Mouse (Mus musculus) left cerebral cortex, adult 2 months (tissue): ENCODE results near the gene Rbm46. TPM values are rescaled to one million over a fixed set of nuclear protein-coding genes. Genes with fewer than 3 reads are reported as not detected.

Source experiments
- DNase-seq, 2 experiments: peaks; one replicate each; pipeline ENCODE4 v3.0.0; 2021 to 2022; ENCODE audit warnings: low spot score in 2 of 2, mixed read lengths in 1 of 2; ENCODE audit errors: extremely low spot score in 1 of 2
- H3K27ac ChIP-seq: fragments of 200-600 bp; 2 replicates; pipeline ENCODE4 v1.8.1; 2022
- H3K4me3 ChIP-seq: fragments of 200-600 bp; 2 replicates; pipeline ENCODE4 v1.8.1; 2022
- CTCF ChIP-seq: fragments of 200-600 bp; IDR thresholded peaks from 2 replicates; pipeline ENCODE4 v1.8.1; 2022; ENCODE audit warnings: antibody characterized with exemption, mild to moderate bottlenecking, moderate library complexity
- intact Hi-C: fragments of 180-260 bp; cut with DNase I; formaldehyde crosslinking; loops from one replicate; pipeline ENCODE4 v1.15.1; 2025
- long read RNA-seq, 2 experiments: library from polyadenylated mRNA; stranded (forward); transcript quantifications; one replicate each; pipeline ENCODE4 v2.0.0; 2021; ENCODE audit warnings: borderline mapping rate in 2 of 2
- total RNA-seq, 2 experiments: library from RNA; stranded (reverse); gene quantifications; 2 replicates each; pipeline ENCODE4 v1.2.3; 2021

Rbm46 gene
- under 1 TPM; 0.25 to 0.47 TPM for total RNA-seq
- long read RNA-seq, experiment 1: 0 reads
- long read RNA-seq, experiment 2: 0 reads

DNA sequence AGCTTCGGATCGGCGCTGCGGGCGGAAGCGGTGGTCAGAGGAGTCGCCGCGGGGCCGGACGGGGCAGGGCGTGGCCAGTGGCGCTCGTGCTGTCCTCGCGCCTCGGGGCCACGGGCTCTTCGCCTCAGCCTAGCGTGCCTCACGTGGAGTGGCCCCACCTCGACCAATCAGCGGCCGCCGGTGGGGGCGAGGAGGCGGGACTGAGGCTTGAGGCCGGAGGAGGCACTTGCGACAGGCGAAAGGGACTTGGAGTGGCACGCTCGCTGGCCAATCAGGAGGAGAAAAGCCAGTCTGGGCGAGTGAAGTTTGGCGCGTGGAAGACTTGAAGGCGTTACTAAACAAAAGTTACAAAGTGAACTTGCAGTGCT, at the start of gene Rbm46:
Rbm46 (minus strand) TSS at position 112 of the 368 bp plus-strand sequence.
- peak within 1 kb of the TSS; percentile 36 for H3K4me3 ChIP-seq
- intact Hi-C loops: loop anchor here (5.0 kb wide), 1 partner anchor 111 kb away; no protein-coding TSS in a partner anchor
- peak; percentile 59 to 65 for DNase-seq
- no peak for TF ChIP-seq CTCF
- H3K27ac ChIP-seq: no peak within 1 kb of the TSS

DNA sequence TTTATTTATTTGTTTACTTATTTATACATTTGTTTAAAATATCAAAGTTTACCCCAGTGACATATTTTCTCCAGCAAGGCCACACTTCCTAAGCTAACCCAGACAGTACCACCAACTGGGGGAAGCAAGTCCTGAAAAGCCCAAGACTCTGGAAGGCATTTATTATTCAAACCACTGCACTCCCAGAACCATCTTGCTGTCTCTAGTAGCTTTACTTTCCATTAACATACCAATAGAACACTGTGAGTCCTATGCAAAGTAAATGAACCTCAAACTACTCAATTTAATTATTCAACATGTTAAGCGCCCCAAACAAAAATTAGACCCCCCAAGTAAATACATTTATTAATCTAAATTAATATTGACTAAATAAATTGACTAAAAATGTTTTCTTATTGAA, 39.3 kb upstream of the Rbm46 start:
- TF ChIP-seq CTCF: no peak
- no peak overlapping the region for H3K4me3 ChIP-seq
- H3K27ac ChIP-seq: no peak overlapping the region
- no peak for DNase-seq
- intact Hi-C loops: no loop called here

DNA sequence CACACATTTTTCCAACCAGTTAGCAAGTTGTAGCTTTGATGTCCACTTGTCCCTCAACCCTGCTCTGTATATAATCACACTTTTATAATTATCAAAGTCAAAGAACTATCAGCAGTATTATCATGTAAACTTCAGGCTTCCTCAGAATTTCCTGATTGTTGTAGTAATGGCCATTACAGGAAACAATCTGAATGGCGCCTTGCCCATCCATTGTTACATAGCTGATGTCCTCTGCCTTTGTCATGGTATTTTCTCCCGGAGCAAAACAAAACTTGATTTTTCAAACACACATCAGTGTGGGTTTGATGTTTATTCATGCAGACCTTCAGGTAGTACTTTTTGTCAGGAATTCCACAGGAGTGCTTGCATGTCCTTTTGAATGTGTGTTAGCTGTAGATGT, 32.4 kb upstream of the Rbm46 start:
- no peak overlapping the region for H3K27ac ChIP-seq
- intact Hi-C loops: no loop called here
- no peak for TF ChIP-seq CTCF

DNA sequence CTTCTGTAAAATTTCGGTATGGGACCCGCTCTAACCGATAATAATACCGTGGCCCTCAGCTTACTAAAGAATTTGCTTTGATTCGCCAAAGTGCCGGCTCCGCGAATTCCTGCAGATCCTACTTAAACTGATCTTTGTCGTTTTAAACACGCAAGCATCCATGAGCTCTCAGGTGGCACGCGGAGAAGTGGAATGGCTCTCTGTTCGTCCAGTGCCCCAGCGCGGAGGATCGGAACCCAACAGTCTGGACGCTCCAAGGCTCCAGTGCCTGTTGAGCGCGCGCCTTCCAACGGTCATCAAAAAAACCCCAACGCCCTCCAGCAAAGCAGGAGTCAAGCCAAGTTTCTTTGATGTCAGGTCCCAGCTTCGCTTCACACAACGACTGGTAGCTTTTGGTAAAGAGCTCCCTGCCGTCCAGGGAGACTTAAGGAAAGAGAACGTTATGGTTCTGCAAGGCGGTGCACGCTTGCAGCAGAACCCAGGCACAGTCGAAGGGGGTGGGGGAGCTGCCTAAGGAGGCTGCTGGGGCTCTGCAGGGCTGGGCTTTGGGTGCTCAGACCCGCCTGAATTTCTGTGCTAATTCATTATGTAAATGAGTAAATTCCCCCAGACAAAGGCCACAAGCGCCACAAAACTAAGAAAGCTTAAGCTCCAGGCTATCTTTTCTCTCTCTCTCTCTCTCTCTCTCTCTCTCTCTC, 28.1 kb upstream of the Rbm46 start:
- peak overlapping the region; percentile 33 for H3K4me3 ChIP-seq
- no peak for TF ChIP-seq CTCF
- no peak overlapping the region for H3K27ac ChIP-seq
- DNase-seq: no peak
- intact Hi-C loops: no loop called here

More for the DNA sequence above, 32.4 kb upstream of the Rbm46 start:
- no peak for DNase-seq
- H3K4me3 ChIP-seq: no peak overlapping the region

DNA sequence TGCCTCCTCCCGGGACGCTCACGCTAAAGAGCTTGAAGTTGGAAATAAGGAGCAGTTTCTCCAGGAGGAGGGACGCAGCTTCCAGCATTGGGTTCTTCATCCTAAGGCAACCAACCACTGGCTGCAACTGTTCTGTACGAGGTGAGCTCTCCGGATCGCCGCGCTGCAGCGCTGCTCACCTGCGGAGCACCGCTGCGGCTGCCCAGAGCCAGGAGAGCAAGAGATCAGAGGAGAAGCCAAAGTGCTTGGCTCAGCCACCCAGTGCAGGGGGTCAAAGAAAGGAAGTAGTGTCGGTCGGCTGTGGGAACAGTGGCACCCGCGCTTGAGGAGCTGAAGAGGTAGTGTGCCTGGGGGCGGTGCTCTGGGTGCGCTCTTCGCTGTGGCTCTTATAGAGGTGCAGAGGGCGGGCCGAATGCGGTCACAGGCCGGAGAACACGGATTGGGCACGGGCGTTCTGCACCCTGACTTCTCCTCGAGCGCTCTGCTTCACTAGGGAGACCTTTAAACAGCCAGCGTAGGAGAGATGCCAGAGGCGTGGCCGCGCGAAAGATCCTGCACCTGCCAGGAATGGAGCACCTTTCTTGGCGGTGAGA, 27.4 kb upstream of the Rbm46 start, which contains the start of gene Lrat:
Lrat (minus strand) TSS at position 361 of the 593 bp plus-strand sequence.
- no peak for TF ChIP-seq CTCF
- peak; percentile 8 to 10 for DNase-seq
- Histone ChIP-seq H3K27ac (no peak within 1 kb of the TSS), H3K4me3 (peak within 1 kb of the TSS; percentile 33)
- intact Hi-C loops: no loop called here

DNA sequence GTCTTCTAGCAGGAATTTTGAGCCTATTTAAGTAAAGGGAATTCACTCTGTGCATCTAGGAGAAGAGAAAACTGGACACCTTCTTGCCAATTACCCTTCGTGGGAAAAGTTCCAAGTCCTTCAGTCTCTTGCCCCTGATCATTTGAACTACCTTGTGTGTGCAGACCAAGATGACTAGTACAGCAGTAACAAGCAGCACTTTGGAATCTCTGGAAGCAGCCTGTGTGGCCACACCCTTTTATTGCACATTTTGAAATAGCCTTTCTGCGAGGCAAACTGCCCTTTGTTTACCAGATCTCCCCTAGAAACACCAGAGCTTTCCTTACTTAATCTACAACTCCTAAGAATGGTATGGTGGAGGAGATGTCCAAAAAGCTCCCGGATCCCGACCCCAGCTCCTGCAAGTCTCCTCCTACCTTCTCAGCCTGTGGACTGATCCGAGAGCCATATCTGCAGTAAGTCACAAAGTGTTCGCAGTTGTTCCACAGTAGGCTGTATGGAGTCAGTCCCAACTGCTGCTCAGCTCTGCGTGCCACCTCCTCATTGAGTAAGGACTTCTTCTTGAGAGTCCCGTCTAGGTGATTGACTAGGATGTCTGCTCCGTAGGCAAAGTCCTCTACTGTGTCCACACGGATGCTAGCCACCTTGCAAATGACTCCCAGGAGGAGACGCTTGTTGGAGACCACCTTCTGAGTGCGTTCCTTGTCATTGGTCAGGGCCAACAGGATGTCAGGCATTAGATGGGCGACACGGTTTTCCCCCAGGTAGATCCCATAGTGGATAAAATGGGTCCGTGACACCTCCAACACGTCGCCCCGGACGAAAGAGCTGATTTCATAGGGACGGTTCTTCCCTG, 26.7 kb upstream of the Rbm46 start:
- DNase-seq: no peak
- no peak overlapping the region for H3K27ac ChIP-seq
- TF ChIP-seq CTCF: no peak
- peak overlapping the region; percentile 33; the same call in 1 of the 2 replicates for H3K4me3 ChIP-seq
- intact Hi-C loops: no loop called here

DNA sequence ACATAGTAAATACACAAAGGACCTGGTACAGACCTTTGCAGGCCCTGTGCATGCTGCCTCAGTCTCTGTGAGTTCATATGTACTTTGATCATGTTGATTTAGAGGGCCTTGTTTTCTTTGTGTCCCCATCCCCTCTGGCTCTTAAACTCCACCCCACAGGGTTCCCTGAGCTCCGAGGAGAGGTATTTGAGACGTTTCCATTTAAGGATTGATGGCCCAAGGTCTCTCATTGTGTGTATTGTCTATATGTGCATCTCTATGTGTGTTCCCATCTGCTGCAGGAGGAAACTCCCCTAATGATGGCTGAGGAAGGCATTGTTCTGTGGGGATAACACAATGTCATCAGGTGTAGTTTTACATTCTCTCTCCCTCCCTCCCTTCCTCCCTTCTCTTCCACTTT, 12.6 kb upstream of the Rbm46 start:
- no peak overlapping the region for H3K4me3 ChIP-seq
- TF ChIP-seq CTCF: no peak
- DNase-seq: no peak
- no peak overlapping the region for H3K27ac ChIP-seq
- intact Hi-C loops: no loop called here

DNA sequence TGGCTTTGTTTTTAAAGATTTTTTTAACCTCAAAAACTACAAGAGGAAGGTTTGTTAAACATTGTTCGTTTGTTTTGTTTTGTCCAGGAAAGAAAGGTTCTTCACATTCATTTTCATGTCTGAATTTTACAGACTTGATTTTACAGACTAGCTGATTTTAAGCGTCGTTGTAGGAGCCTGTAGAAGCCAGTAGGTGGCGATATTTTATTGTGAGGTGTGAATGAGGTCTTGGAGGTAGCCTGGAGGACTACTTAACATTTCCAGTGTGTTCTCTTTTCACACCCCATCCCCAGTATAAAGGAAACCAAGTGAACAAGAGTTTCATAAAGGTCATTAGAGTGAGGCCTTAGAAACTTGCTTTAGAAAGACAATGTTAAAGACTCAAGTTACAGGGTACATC, 975 bp upstream of the Rbm46 start:
- H3K4me3 ChIP-seq: no peak overlapping the region
- no peak overlapping the region for H3K27ac ChIP-seq
- DNase-seq: peak in 1 of 2 experiments; percentile 14
- intact Hi-C loops: loop anchor here (5.0 kb wide), 1 partner anchor 110 kb away; no protein-coding TSS in a partner anchor
- TF ChIP-seq CTCF: peak; percentile 80

DNA sequence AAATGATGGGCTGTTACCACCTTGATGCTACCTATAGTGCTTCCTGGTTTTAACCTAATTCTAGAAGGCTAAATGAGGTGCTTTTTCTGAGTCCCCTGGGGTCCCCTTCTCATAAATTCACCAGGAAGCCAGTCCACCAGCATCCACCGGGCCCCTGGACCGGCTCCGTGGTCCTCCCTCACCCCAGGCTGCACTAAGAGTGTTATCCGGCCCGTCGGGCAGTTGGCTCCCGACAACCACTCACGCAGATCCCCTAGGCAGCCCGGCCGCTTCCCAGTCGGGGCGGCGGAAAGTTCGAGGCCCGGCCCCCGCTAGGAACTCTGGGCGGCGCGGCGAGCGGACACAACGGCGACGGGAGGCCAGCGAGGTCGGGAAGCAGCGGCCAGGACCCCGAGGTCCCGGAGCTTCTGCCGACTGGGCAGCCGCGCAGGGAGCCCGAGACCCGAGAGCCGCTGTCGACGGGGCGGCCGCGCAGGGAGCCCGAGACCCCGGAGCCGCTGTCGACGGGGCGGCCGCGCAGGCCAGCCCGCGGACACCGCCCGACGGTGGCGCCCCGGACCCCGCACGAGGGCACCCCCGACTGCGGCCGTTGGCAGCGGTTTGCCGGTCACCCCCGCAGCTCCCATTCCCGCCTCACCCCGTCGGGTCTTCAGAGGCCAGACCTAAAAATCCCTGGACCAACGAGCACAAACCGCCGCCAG, 462 bp downstream of the Rbm46 start:
- H3K4me3 ChIP-seq: peak overlapping the region; percentile 36
- intact Hi-C loops: loop anchor here (5.0 kb wide), 1 partner anchor 111 kb away; no protein-coding TSS in a partner anchor
- no peak for TF ChIP-seq CTCF
- no peak overlapping the region for H3K27ac ChIP-seq
- no peak for DNase-seq

DNA sequence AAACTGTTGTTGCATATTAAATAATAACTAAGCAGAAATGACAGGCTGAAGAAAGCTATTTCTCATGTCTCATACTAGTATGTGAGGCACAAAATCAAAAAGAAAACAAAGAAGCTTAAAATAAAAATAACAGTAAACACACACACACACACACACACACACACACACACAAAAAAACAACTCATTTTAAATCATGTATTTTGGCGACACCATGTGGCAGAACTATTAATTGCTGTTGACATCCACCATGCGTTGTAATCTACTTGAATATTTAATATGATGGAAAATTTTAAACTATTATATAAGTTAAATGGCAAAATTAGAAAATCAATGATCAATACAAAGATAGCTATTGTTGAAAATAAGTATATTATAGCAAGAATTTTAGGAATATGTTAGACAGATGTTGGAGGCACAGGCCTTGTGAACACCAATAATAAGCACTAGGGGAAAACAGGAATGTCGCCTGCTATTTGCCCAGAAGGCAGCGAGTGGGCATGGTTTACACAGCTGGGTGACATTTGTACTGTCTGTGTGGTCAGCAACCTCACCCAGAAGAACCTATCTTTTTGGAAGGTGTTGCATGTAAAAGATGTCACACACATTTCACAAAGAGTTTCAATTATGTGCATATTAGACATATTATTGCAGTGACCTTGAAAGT, 18.7 kb downstream of the Rbm46 start:
- intact Hi-C loops: loop anchor here (1.0 to 5.0 kb wide), 3 partner anchors 450 to 860 kb away; no protein-coding TSS in a partner anchor
- DNase-seq: peak in 1 of 2 experiments; percentile 28
- H3K4me3 ChIP-seq: no peak overlapping the region
- no peak overlapping the region for H3K27ac ChIP-seq
- TF ChIP-seq CTCF: peak; percentile 57

DNA sequence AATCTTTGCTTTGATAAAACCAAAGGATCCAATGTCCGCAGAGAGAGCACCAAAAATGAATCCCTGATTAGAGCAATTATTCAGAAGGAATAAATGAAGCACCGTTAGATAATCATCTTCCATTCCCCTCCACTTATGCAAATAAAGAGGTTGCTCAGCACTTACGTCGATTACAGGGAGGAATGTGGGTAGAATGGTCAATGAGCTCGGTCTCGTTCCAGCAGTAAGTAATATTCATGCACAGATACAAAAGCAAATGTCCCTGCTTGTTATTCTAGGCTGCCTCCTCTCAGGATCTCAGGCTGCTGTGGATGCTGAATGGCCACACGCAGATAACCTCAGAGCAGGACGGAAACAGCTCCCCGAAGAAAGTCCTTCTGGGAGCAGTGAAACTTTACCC, 51.1 kb downstream of the Rbm46 start:
- no peak for DNase-seq
- H3K4me3 ChIP-seq: no peak overlapping the region
- intact Hi-C loops: no loop called here
- TF ChIP-seq CTCF: no peak
- H3K27ac ChIP-seq: no peak overlapping the region
